Mouse (Mus musculus) stomach, embryonic 16.5 days (tissue): ENCODE results near the gene Pecr. TPM values are rescaled to one million over a fixed set of nuclear protein-coding genes. Genes with fewer than 3 reads are reported as not detected.
"Not testable (repeated sequence)": the region's sequence is repeated elsewhere in the genome, so short reads cannot be mapped to it uniquely, and the experiment has no call there.

ENCODE experiments used
- ATAC-seq: fragments of 200-750 bp; cut with Nextera tagmentation; 2 replicates; pipeline ENCODE4 v1.8.0; 2017; ENCODE audit warnings: moderate number of reproducible peaks, moderate TSS enrichment; ENCODE audit not compliant: insufficient read depth, low FRiP score
- H3K27ac ChIP-seq: fragments of 300-500 bp; sonication (generic); 2 replicates; pipeline ENCODE4 v1.5.1; 2014; ENCODE audit warnings: low read length
- H3K27me3 ChIP-seq: fragments of 300-500 bp; sonication (generic); 2 replicates; pipeline ENCODE4 v1.6.1; 2014; ENCODE audit warnings: low read length, control low read depth, mixed read lengths; ENCODE audit not compliant: control insufficient read depth, insufficient read depth
- H3K36me3 ChIP-seq: fragments of 300-500 bp; sonication (generic); 2 replicates; pipeline ENCODE4 v1.6.1; 2014; ENCODE audit warnings: low read length; ENCODE audit not compliant: control insufficient read depth, insufficient read depth
- H3K4me1 ChIP-seq: fragments of 300-500 bp; sonication (generic); 2 replicates; pipeline ENCODE4 v1.6.1; 2014; ENCODE audit warnings: low read length, control low read depth, mixed read lengths; ENCODE audit not compliant: control insufficient read depth, insufficient read depth
- H3K4me2 ChIP-seq: fragments of 300-500 bp; sonication (generic); 2 replicates; pipeline ENCODE4 v1.6.1; 2014; ENCODE audit warnings: low read depth, low read length, mixed read lengths
- H3K4me3 ChIP-seq: fragments of 300-500 bp; sonication (generic); replicated peaks from 2 replicates; pipeline ENCODE4 v1.5.1; 2014; ENCODE audit warnings: mild to moderate bottlenecking, low read length
- H3K9ac ChIP-seq: fragments of 300-500 bp; sonication (generic); 2 replicates; pipeline ENCODE4 v1.6.1; 2014; ENCODE audit warnings: low read length
- H3K9me3 ChIP-seq: fragments of 300-500 bp; sonication (generic); replicated peaks from 2 replicates; pipeline ENCODE4 v1.6.1; 2016; ENCODE audit warnings: low read length, control low read depth; ENCODE audit not compliant: control insufficient read depth
- WGBS: fragments of 180-500 bp; shearing (Covaris S2); extraction: QIAGEN DNeasy Blood & Tissue Kit; methylation state at CpG from one replicate; pipeline ENCODE4 v1.1.7; 2014; 5-methylcytosine and 5-hydroxymethylcytosine counted together
- polyA plus RNA-seq: library from polyadenylated mRNA; unstranded; fragments of >200 nt; fragmentation: Nextera tagmentation; extraction: Ambion mirVana; gene quantifications from 2 replicates; pipeline ENCODE4 v1.2.1, GENCODE M21; 2015

Gene Pecr
- polyA plus RNA-seq, 1 experiment from 2014 or later: 52.0 TPM

- no peak overlapping the region for H3K4me3 ChIP-seq
- no peaks in the 10 kb centered on the region for H3K9me3 ChIP-seq
- H3K27me3 ChIP-seq: no peaks in the 10 kb centered on the region
- WGBS: 79% methylated on average over 9 of the region's 9 CpGs
- no peak for ATAC-seq
- H3K9ac ChIP-seq: no peak overlapping the region
- H3K4me1 ChIP-seq: peaks cover 13% of the 10 kb centered on the region
- no peaks in the 10 kb centered on the region for H3K36me3 ChIP-seq
- H3K4me2 ChIP-seq: no peak overlapping the region
- H3K27ac ChIP-seq: no peak overlapping the region; the same call in 1 of the 2 replicates
Measured at GRCm38 (mm10) chr1:72256381-72257256, 27.5 kb downstream of the Pecr start.

GRCm38 (mm10) chr1:72255854-72256175 lies 28.3 kb downstream of the Pecr start:
- H3K27ac ChIP-seq: peak overlapping the region; percentile 93
- ATAC-seq: no peak
- H3K4me2 ChIP-seq: peak overlapping the region; percentile 84
- H3K4me1 ChIP-seq: peaks cover 13% of the 10 kb centered on the region
- WGBS: 27% methylated on average over 11 of the region's 11 CpGs
- peak overlapping the region; percentile 54 for H3K4me3 ChIP-seq
- peak overlapping the region; percentile 50 for H3K9ac ChIP-seq
- no peaks in the 10 kb centered on the region for H3K27me3 ChIP-seq
- H3K9me3 ChIP-seq: no peaks in the 10 kb centered on the region
- H3K36me3 ChIP-seq: no peaks in the 10 kb centered on the region

GRCm38 (mm10) chr1:72255062-72255853 lies 28.9 kb downstream of the Pecr start:
- Histone ChIP-seq H3K9ac (peak overlapping the region; percentile 50), H3K4me1 (peaks cover 13% of the 10 kb centered on the region), H3K9me3 (no peaks in the 10 kb centered on the region), H3K4me3 (peak overlapping the region; percentile 54), H3K27ac (peak overlapping the region; percentile 93), H3K36me3 (no peaks in the 10 kb centered on the region), H3K4me2 (peak overlapping the region; percentile 84), H3K27me3 (no peaks in the 10 kb centered on the region)
- ATAC-seq: peak; percentile 89
- WGBS: 4% methylated on average over 15 of the region's 15 CpGs

GRCm38 (mm10) chr1:72254545-72255061 lies 29.5 kb downstream of the Pecr start:
- Histone ChIP-seq H3K27ac (peak overlapping the region; percentile 93), H3K4me3 (peak overlapping the region; percentile 54), H3K4me1 (peaks cover 13% of the 10 kb centered on the region), H3K9me3 (no peaks in the 10 kb centered on the region), H3K9ac (peak overlapping the region; percentile 69), H3K36me3 (no peaks in the 10 kb centered on the region), H3K27me3 (no peaks in the 10 kb centered on the region), H3K4me2 (peak overlapping the region; percentile 84)
- peak; percentile 90 for ATAC-seq
- WGBS: 1% methylated on average over 35 of the region's 35 CpGs

- Histone ChIP-seq H3K4me2 (peak overlapping the region; percentile 84), H3K27me3 (no peaks in the 10 kb centered on the region), H3K36me3 (no peaks in the 10 kb centered on the region), H3K9me3 (no peaks in the 10 kb centered on the region), H3K4me3 (peak overlapping the region; percentile 54), H3K27ac (peak overlapping the region; percentile 93; the same call in 1 of the 2 replicates), H3K4me1 (peaks cover 13% of the 10 kb centered on the region), H3K9ac (peak overlapping the region; percentile 69)
- 27% methylated on average over 11 of the region's 11 CpGs for WGBS
- no peak for ATAC-seq
Measured at GRCm38 (mm10) chr1:72253881-72254491, 30.1 kb downstream of the Pecr start.

- Histone ChIP-seq H3K4me3 (no peak overlapping the region), H3K9ac (no peak overlapping the region), H3K36me3 (no peaks in the 10 kb centered on the region), H3K9me3 (no peaks in the 10 kb centered on the region), H3K4me1 (peaks cover 13% of the 10 kb centered on the region), H3K27me3 (no peaks in the 10 kb centered on the region), H3K27ac (no peak overlapping the region), H3K4me2 (no peak overlapping the region)
- no peak for ATAC-seq
- 89% methylated on average over 1 of the region's 1 CpGs for WGBS
Measured at GRCm38 (mm10) chr1:72251806-72252205, 32.3 kb downstream of the Pecr start.

GRCm38 (mm10) chr1:72248226-72248737 lies 35.8 kb downstream of the Pecr start:
- H3K36me3 ChIP-seq, H3K27me3 ChIP-seq, H3K4me2 ChIP-seq, H3K9me3 ChIP-seq, H3K4me3 ChIP-seq, ATAC-seq, H3K9ac ChIP-seq, H3K27ac ChIP-seq, H3K4me1 ChIP-seq: not testable (repeated sequence)
- WGBS: 56% methylated on average over 9 of the region's 9 CpGs

- Histone ChIP-seq H3K27me3 (no peaks in the 10 kb centered on the region), H3K9ac (no peak overlapping the region), H3K27ac (peak overlapping the region; percentile 99), H3K4me2 (peak overlapping the region; percentile 68), H3K9me3 (no peaks in the 10 kb centered on the region), H3K4me1 (no peaks in the 10 kb centered on the region), H3K4me3 (peak overlapping the region; percentile 52), H3K36me3 (no peaks in the 10 kb centered on the region)
- WGBS: 1% methylated on average over 12 of the region's 12 CpGs
- ATAC-seq: no peak; the same call in 1 of the 2 replicates
Measured at GRCm38 (mm10) chr1:72244317-72245036, 39.6 kb downstream of the Pecr start.
